Mouse (Mus musculus): ENCODE measurements around the gene Exoc2. TPM values are rescaled to one million over a fixed set of nuclear protein-coding genes. Genes with fewer than 3 reads are reported as not detected.

The Exoc2 gene
- polyA plus RNA-seq, 1 experiment from 2014 or later: 31.8 TPM

DNA sequence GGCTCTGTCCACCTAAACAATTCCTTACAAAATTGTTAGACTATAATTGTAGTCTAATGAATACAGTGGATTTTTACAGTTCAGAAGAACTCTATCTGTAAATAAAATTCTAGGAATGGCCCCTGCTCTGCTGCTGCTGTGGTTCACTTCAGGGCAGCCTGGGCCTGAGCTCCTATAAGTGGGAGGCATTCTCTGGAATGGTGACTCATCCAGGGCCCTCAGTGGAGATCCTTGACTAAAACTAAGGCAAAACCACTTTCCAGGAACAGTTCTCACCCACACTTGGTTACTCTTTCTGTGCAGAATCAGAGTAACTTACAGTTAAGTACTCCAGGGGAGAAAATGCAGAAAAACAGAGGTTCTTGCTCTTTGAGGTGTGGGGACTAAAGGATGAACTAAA lies 108.4 kb downstream of the Exoc2 start:
- H3K4me3 ChIP-seq (ENCODE audit: low read depth, low read length): no peak overlapping the region
- DNase-seq (ENCODE audit: low spot score) (no peak), ATAC-seq (replicated peaks; ENCODE audit: low FRiP score, low TSS enrichment, low read depth) (no peak)
- H3K36me3 ChIP-seq (ENCODE audit: control insufficient read depth, insufficient read depth, low read length): peaks cover 37% of the 10 kb centered on the region
- H3K4me1 ChIP-seq (replicated peaks; ENCODE audit: control insufficient read depth, insufficient read depth, low read length): no peaks in the 10 kb centered on the region
- no peak overlapping the region for H3K9ac ChIP-seq (ENCODE audit: low read length)
- no peaks in the 10 kb centered on the region for H3K9me3 ChIP-seq (ENCODE audit: control insufficient read depth, low read length)
- no peak overlapping the region for H3K4me2 ChIP-seq (ENCODE audit: low read length)
- H3K27ac ChIP-seq (ENCODE audit: low read depth): no peak overlapping the region
- no peaks in the 10 kb centered on the region for H3K27me3 ChIP-seq (replicated peaks; ENCODE audit: control insufficient read depth, insufficient read depth, low read length)

DNA sequence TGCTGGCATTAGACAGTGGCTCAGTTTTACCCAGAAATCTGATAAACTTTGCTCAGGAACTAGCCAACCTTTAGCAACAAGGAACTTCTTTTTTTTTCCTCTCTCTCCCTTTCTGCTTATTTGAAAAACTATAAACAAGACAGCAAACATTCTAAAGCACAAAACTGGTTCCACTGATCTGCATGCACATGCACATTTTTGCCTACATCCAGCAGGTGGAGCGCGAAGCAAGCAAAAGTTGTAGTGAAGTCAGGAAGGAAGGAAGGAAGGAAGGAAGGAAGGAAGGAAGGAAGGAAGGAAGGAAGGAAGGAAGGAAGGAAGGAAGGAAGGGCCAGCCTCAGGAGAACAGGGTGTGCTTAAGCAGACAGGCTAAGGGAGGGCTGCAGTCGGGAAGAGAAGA lies 109.9 kb downstream of the Exoc2 start:
- Histone ChIP-seq H3K4me3 (ENCODE audit: low read depth, low read length) (no peak overlapping the region), H3K9me3 (ENCODE audit: control insufficient read depth, low read length) (no peaks in the 10 kb centered on the region), H3K9ac (ENCODE audit: low read length) (no peak overlapping the region), H3K4me1 (replicated peaks; ENCODE audit: control insufficient read depth, insufficient read depth, low read length) (no peaks in the 10 kb centered on the region), H3K4me2 (ENCODE audit: low read length) (no peak overlapping the region), H3K27ac (ENCODE audit: low read depth) (no peak overlapping the region), H3K27me3 (replicated peaks; ENCODE audit: control insufficient read depth, insufficient read depth, low read length) (no peaks in the 10 kb centered on the region), H3K36me3 (ENCODE audit: control insufficient read depth, insufficient read depth, low read length) (peaks cover 37% of the 10 kb centered on the region)
- DNase-seq (ENCODE audit: low spot score) (no peak), ATAC-seq (replicated peaks; ENCODE audit: low FRiP score, low TSS enrichment, low read depth) (no peak)
- WGBS: 76% methylated on average over 3 of the region's 3 CpGs

DNA sequence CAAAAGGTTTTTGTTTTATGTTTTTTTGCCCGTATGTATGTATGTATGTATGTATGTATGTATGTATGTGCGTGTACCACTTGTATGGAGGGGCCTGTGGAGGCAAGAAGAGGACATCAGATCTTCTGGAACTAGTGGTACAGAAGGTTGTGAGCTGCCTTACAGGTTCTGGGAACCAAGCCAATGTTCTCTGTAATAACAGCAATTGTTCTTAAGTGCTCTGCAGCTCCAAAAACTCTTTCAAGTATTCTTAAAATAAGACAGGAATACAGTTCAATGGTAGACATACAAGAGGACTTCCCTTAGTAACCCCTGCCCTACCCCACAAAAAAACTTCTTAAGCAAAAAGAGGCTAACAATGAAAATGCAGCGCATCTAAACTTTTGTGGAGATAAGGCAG lies 115.5 kb downstream of the Exoc2 start:
- WGBS: 88% methylated on average over 3 of the region's 3 CpGs

DNA sequence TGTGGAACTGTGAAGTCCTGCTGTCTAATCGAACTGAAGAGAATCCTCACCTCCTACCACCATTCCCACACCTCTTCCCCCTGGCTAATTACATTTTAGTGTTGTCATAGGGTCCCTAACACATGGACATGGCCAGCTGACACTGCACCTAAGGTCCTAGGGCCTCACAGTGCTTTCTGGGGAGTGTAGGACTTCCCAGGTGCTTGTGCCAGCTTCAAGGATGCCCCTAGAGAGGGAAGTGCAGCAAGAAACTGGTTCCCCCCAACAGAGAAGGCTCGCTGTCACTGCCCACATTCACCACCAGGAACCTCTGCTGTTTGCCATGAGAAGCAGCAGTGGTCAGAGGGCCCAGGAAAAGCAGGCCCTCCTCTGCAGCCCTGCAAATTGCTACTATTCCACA lies 123.2 kb downstream of the Exoc2 start:
- no peaks in the 10 kb centered on the region for H3K9me3 ChIP-seq (ENCODE audit: control insufficient read depth, low read length)
- H3K36me3 ChIP-seq (ENCODE audit: control insufficient read depth, insufficient read depth, low read length): peaks cover 14% of the 10 kb centered on the region
- 62% methylated on average over 2 of the region's 2 CpGs for WGBS
- H3K9ac ChIP-seq (ENCODE audit: low read length): no peak overlapping the region
- no peak overlapping the region for H3K4me3 ChIP-seq (ENCODE audit: low read depth, low read length)
- ATAC-seq (replicated peaks; ENCODE audit: low FRiP score, low TSS enrichment, low read depth): no peak
- no peaks in the 10 kb centered on the region for H3K4me1 ChIP-seq (replicated peaks; ENCODE audit: control insufficient read depth, insufficient read depth, low read length)
- no peak for DNase-seq (ENCODE audit: low spot score)
- H3K27me3 ChIP-seq (replicated peaks; ENCODE audit: control insufficient read depth, insufficient read depth, low read length): no peaks in the 10 kb centered on the region
- no peak overlapping the region for H3K4me2 ChIP-seq (ENCODE audit: low read length)
- H3K27ac ChIP-seq (ENCODE audit: low read depth): no peak overlapping the region

More for the DNA sequence above, 115.5 kb downstream of the Exoc2 start:
- ATAC-seq (replicated peaks; ENCODE audit: low FRiP score, low TSS enrichment, low read depth) (no peak), DNase-seq (ENCODE audit: low spot score) (no peak)
- Histone ChIP-seq H3K4me3 (ENCODE audit: low read depth, low read length) (no peak overlapping the region), H3K9me3 (ENCODE audit: control insufficient read depth, low read length) (no peaks in the 10 kb centered on the region), H3K9ac (ENCODE audit: low read length) (no peak overlapping the region), H3K36me3 (ENCODE audit: control insufficient read depth, insufficient read depth, low read length) (peaks cover 26% of the 10 kb centered on the region), H3K4me2 (ENCODE audit: low read length) (no peak overlapping the region), H3K4me1 (replicated peaks; ENCODE audit: control insufficient read depth, insufficient read depth, low read length) (no peaks in the 10 kb centered on the region), H3K27me3 (replicated peaks; ENCODE audit: control insufficient read depth, insufficient read depth, low read length) (no peaks in the 10 kb centered on the region), H3K27ac (ENCODE audit: low read depth) (no peak overlapping the region)

DNA sequence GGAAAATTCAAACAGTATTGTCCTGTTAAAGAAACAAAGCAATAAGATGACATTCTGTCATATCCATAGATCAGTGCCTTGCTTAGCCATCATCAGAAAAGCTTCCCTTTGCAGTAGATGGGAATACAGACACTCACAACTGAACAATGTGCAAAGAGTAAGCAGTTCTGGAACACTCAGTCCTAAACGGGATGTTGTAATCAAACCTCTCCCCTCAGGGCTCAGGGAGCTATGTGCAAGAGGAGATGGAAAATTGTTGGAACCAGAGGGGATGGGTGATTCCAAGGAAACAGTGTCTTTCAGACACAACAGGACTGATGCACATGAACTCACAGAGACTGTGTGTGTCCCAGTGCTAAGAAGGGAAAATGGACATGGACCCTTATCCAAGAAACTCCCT lies 125.9 kb downstream of the Exoc2 start:
- H3K9me3 ChIP-seq (ENCODE audit: control insufficient read depth, low read length): no peaks in the 10 kb centered on the region
- no peak for ATAC-seq (replicated peaks; ENCODE audit: low FRiP score, low TSS enrichment, low read depth)
- H3K27me3 ChIP-seq (replicated peaks; ENCODE audit: control insufficient read depth, insufficient read depth, low read length): no peaks in the 10 kb centered on the region
- H3K27ac ChIP-seq (ENCODE audit: low read depth): no peak overlapping the region
- H3K9ac ChIP-seq (ENCODE audit: low read length): no peak overlapping the region
- DNase-seq (ENCODE audit: low spot score): no peak
- H3K4me3 ChIP-seq (ENCODE audit: low read depth, low read length): no peak overlapping the region
- H3K4me1 ChIP-seq (replicated peaks; ENCODE audit: control insufficient read depth, insufficient read depth, low read length): no peaks in the 10 kb centered on the region
- H3K36me3 ChIP-seq (ENCODE audit: control insufficient read depth, insufficient read depth, low read length): peaks cover 13% of the 10 kb centered on the region
- WGBS: 62% methylated on average over 1 of the region's 1 CpGs
- no peak overlapping the region for H3K4me2 ChIP-seq (ENCODE audit: low read length)

DNA sequence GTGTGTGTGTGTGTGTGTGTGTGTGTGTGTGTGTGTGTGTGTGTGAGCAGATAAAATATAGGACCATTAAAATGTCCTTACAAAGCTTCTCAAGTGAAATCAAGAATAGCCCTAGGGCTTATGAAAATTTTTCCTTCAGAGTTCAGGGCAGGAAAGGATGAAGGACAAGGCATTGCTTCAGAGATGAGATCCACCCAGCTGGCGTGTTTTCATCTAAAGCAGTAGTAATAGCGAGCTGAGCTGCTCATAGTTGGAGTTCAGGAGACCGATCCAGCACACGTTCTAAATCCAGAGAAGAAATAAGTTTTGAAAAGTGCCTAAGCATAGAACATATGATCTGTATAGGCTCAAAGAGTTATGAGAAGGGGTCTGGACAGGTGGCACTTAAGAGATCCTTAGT lies 127.4 kb downstream of the Exoc2 start:
- Histone ChIP-seq H3K4me1 (replicated peaks; ENCODE audit: control insufficient read depth, insufficient read depth, low read length) (no peaks in the 10 kb centered on the region), H3K36me3 (ENCODE audit: control insufficient read depth, insufficient read depth, low read length) (peaks cover 12% of the 10 kb centered on the region), H3K27me3 (replicated peaks; ENCODE audit: control insufficient read depth, insufficient read depth, low read length) (no peaks in the 10 kb centered on the region), H3K4me2 (ENCODE audit: low read length) (no peak overlapping the region), H3K9me3 (ENCODE audit: control insufficient read depth, low read length) (no peaks in the 10 kb centered on the region), H3K4me3 (ENCODE audit: low read depth, low read length) (no peak overlapping the region), H3K27ac (ENCODE audit: low read depth) (no peak overlapping the region), H3K9ac (ENCODE audit: low read length) (no peak overlapping the region)
- 89% methylated on average over 4 of the region's 4 CpGs for WGBS
- DNase-seq (ENCODE audit: low spot score) (no peak), ATAC-seq (replicated peaks; ENCODE audit: low FRiP score, low TSS enrichment, low read depth) (no peak)

DNA sequence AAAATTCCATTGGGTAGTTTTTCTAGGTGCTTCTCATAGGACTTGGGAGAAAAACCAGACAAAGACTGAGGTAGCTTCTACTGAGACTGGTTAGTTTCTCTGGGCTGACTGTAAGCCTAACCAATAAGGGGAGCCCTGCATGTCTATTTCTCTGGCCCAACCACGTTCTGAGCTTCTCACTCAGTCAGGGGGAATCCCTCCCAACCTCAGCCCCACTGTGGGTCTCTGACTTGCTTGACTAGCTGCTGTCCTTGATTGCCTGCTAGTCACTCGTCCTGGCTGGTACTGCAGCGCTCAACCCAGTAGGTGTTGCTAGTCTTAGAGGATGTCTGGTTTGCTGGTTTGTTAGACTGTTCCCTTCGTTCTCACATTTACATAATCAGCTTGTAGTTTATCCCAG lies 130.8 kb downstream of the Exoc2 start:
- no peak for ATAC-seq (replicated peaks; ENCODE audit: low FRiP score, low TSS enrichment, low read depth)
- no peak overlapping the region for H3K27ac ChIP-seq (ENCODE audit: low read depth)
- WGBS: 84% methylated on average over 4 of the region's 4 CpGs
- H3K9ac ChIP-seq (ENCODE audit: low read length): no peak overlapping the region
- no peaks in the 10 kb centered on the region for H3K9me3 ChIP-seq (ENCODE audit: control insufficient read depth, low read length)
- H3K4me1 ChIP-seq (replicated peaks; ENCODE audit: control insufficient read depth, insufficient read depth, low read length): no peaks in the 10 kb centered on the region
- H3K4me3 ChIP-seq (ENCODE audit: low read depth, low read length): no peak overlapping the region
- H3K27me3 ChIP-seq (replicated peaks; ENCODE audit: control insufficient read depth, insufficient read depth, low read length): no peaks in the 10 kb centered on the region
- DNase-seq (ENCODE audit: low spot score): no peak
- peaks cover 12% of the 10 kb centered on the region; the same call in 1 of the 2 replicates for H3K36me3 ChIP-seq (ENCODE audit: control insufficient read depth, insufficient read depth, low read length)
- H3K4me2 ChIP-seq (ENCODE audit: low read length): no peak overlapping the region

DNA sequence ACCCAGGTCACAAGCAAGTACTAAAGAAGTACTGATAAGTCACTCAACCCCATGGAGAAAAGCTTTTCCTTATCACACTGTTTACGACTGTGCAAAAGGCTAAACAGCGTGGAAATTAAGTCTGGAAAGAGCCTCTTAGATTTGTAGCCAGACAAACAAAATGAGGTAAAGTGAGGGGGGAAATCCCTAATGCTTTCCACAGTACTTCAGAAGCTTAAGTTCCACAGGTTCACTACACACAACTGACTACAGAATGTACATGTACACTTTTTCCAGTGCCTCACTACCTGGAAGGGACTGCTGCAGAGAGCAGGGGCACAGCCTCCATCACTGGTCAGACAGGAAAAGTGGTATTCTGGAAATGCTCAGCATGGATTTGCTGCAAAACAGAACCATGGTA lies 132.1 kb downstream of the Exoc2 start:
- DNase-seq (ENCODE audit: low spot score): no peak
- peaks cover 12% of the 10 kb centered on the region; the same call in 1 of the 2 replicates for H3K36me3 ChIP-seq (ENCODE audit: control insufficient read depth, insufficient read depth, low read length)
- H3K4me2 ChIP-seq (ENCODE audit: low read length): no peak overlapping the region
- no peak overlapping the region for H3K9ac ChIP-seq (ENCODE audit: low read length)
- H3K4me1 ChIP-seq (replicated peaks; ENCODE audit: control insufficient read depth, insufficient read depth, low read length): no peaks in the 10 kb centered on the region
- no peak for ATAC-seq (replicated peaks; ENCODE audit: low FRiP score, low TSS enrichment, low read depth)
- no peaks in the 10 kb centered on the region for H3K9me3 ChIP-seq (ENCODE audit: control insufficient read depth, low read length)
- H3K27me3 ChIP-seq (replicated peaks; ENCODE audit: control insufficient read depth, insufficient read depth, low read length): no peaks in the 10 kb centered on the region
- WGBS: 80% methylated on average over 2 of the region's 2 CpGs
- H3K4me3 ChIP-seq (ENCODE audit: low read depth, low read length): no peak overlapping the region
- H3K27ac ChIP-seq (ENCODE audit: low read depth): no peak overlapping the region

DNA sequence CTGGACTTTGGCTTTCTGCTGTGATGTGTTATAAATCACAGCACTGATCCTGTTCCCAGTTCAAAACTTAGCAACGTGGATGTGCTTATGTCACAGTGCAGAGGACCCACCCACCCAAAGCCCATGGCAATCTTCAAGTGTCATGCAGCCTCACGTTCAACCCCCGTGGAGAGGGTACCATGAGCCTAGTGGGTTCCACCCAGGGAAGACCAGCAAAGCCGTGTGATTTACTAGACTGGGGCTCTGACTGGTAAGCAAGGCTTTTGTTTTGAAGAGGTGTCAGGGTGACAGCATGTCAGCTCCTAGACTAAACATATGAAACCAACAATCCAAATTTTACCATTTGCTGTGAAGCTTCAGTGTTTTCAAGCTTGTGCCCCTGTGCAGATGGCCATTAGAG lies 132.6 kb downstream of the Exoc2 start:
- no peak overlapping the region for H3K27ac ChIP-seq (ENCODE audit: low read depth)
- 62% methylated on average over 4 of the region's 4 CpGs for WGBS
- H3K4me2 ChIP-seq (ENCODE audit: low read length): no peak overlapping the region
- H3K9me3 ChIP-seq (ENCODE audit: control insufficient read depth, low read length): no peaks in the 10 kb centered on the region
- H3K27me3 ChIP-seq (replicated peaks; ENCODE audit: control insufficient read depth, insufficient read depth, low read length): no peaks in the 10 kb centered on the region
- DNase-seq (ENCODE audit: low spot score) (no peak), ATAC-seq (replicated peaks; ENCODE audit: low FRiP score, low TSS enrichment, low read depth) (no peak)
- H3K4me1 ChIP-seq (replicated peaks; ENCODE audit: control insufficient read depth, insufficient read depth, low read length): no peaks in the 10 kb centered on the region
- peaks cover 12% of the 10 kb centered on the region; the same call in 1 of the 2 replicates for H3K36me3 ChIP-seq (ENCODE audit: control insufficient read depth, insufficient read depth, low read length)
- H3K9ac ChIP-seq (ENCODE audit: low read length): no peak overlapping the region
- no peak overlapping the region for H3K4me3 ChIP-seq (ENCODE audit: low read depth, low read length)
